Mouse (Mus musculus) embryonic facial prominence, embryonic 10.5 days (tissue): ENCODE measurements around the gene Gm5148. TPM values are rescaled to one million over a fixed set of nuclear protein-coding genes. Genes with fewer than 3 reads are reported as not detected.

Experiments used
- DNase-seq: peaks from one replicate; pipeline ENCODE4 v3.0.0-alpha.2; 2017; ENCODE audit warnings: low spot score
- H3K27ac ChIP-seq: fragments of 300-500 bp; sonication (generic); replicated peaks from 2 replicates; pipeline ENCODE4 v1.5.1; 2016; ENCODE audit warnings: mild to moderate bottlenecking
- H3K27me3 ChIP-seq: fragments of 300-500 bp; sonication (generic); replicated peaks from 2 replicates; pipeline ENCODE4 v1.6.1; 2016; ENCODE audit warnings: low read depth, mild to moderate bottlenecking; ENCODE audit not compliant: poor library complexity, severe bottlenecking
- H3K36me3 ChIP-seq: fragments of 300-500 bp; sonication (generic); replicated peaks from 2 replicates; pipeline ENCODE4 v1.6.1; 2016; ENCODE audit warnings: mild to moderate bottlenecking, moderate library complexity
- H3K4me1 ChIP-seq: fragments of 300-500 bp; sonication (generic); 2 replicates; pipeline ENCODE4 v1.6.1; 2016
- H3K4me3 ChIP-seq: fragments of 300-500 bp; sonication (generic); 2 replicates; pipeline ENCODE4 v1.5.1; 2016; ENCODE audit warnings: mild to moderate bottlenecking, moderate library complexity
- H3K9me3 ChIP-seq: fragments of 300-500 bp; sonication (generic); 2 replicates; pipeline ENCODE4 v1.6.1; 2016; ENCODE audit warnings: mild to moderate bottlenecking
- WGBS: fragments of 180-500 bp; shearing (Covaris S2); methylation state at CpG from one replicate; pipeline ENCODE4 v1.1.7; 2016; 5-methylcytosine and 5-hydroxymethylcytosine counted together
- polyA plus RNA-seq: library from polyadenylated mRNA; unstranded; fragments of >200 nt; fragmentation: Nextera tagmentation; extraction: Ambion mirVana; gene quantifications from 2 replicates; pipeline ENCODE4 v1.2.1, GENCODE M21; 2016

Gm5148 gene
- polyA plus RNA-seq, 1 experiment from 2014 or later, result 4.1 TPM

DNA sequence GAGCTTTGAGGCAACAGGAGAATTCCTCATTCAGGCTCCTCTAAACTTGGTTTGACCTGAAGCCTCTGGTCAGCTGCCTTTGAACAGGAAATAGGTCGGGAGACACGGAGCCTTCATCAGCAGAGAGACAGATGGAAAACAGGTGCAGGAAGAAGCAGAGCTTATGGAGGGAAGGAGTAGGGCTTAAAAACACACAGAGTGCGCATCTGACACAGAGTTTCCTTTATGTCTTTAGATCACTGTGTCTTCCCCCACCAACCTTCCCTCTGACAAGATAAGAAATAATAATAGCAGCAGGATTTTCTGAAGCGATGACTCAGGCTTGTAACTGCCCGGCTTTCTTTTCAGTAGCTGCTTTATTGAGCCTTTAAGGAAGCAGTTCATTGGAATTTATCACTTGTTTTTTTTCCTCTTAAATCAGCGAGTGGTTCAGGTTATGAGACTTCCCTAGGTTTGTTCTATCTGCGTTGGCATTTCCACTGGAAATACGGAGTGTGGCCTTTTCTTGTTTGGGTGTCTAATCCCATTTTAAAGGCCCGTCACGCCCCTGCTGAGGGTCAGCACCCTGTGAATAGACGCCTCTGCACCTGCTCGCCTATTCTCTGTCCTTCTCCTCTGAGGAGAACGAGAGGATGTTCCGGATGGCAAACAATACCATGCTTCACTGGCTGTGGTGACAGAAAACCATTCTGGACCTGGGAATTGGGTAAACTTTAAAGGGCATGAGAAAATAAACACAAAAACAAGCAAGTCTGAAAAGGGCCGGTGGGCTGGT lies 51.8 kb downstream of the Gm5148 start:
- DNase-seq, result no peak
- H3K4me1 ChIP-seq, result peaks cover 35% of the 10 kb centered on the region
- H3K9me3 ChIP-seq, result peaks cover 15% of the 10 kb centered on the region
- H3K4me3 ChIP-seq, result no peak overlapping the region
- peaks cover 13% of the 10 kb centered on the region for H3K36me3 ChIP-seq
- 18% methylated on average over 15 of the region's 15 CpGs for WGBS
- H3K27me3 ChIP-seq, result peaks cover 51% of the 10 kb centered on the region
- peak overlapping the region; percentile 30; the same call in 1 of the 2 replicates for H3K27ac ChIP-seq

DNA sequence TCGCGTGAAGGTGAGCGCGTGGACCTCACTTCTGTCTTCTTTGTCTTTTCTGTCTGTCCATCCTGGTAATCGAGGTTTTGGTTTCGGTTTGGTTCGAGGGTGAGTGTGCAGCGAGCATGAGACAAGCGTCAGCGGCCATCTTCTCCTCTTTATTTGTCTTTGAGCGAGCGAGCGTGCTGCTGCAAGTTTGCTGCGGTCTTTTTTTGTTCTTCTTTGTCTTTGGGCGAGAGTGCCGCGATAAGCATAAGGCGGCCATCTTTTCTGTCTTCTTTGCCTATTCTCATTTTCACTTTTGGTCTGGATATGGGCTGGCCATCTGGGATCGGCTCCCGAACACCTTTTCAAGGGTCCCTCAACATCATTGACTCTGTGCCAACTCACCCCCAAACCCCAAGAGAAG lies 55.2 kb downstream of the Gm5148 start:
- 96% methylated on average over 20 of the region's 20 CpGs for WGBS
- DNase-seq, result no peak
- Histone ChIP-seq H3K4me3 (no peak overlapping the region), H3K27me3 (peaks cover 36% of the 10 kb centered on the region; the same call in 1 of the 2 replicates), H3K9me3 (peaks cover 17% of the 10 kb centered on the region), H3K4me1 (peaks cover 49% of the 10 kb centered on the region), H3K36me3 (peaks cover 13% of the 10 kb centered on the region), H3K27ac (no peak overlapping the region)

DNA sequence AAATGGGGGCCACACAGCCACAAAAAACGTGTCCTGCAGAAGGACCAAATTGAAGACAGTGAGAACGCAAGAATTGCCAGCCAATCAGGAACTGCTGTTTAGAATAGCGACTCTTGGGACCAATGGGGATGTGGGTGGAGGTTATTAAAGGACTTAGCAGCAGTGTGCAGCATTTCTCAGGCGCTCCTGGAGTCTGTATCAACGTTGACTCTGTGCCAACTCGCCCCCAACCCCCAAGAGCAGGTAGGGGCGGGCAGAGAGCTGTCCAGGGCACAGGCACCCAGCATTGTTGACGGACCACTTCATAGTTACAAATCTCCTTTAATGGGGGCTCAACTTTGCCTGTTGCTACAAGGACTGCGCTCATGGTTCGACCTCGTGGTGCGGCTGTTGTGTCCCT lies 55.6 kb downstream of the Gm5148 start:
- Histone ChIP-seq H3K4me3 (no peak overlapping the region), H3K27me3 (peaks cover 32% of the 10 kb centered on the region; the same call in 1 of the 2 replicates), H3K36me3 (peaks cover 13% of the 10 kb centered on the region), H3K9me3 (peaks cover 17% of the 10 kb centered on the region), H3K4me1 (peaks cover 44% of the 10 kb centered on the region), H3K27ac (0 out of 2 replicates have a peak overlapping the region, but pooled peaks have one; percentile 10)
- no peak for DNase-seq
- WGBS, result 90% methylated on average over 12 of the region's 12 CpGs

DNA sequence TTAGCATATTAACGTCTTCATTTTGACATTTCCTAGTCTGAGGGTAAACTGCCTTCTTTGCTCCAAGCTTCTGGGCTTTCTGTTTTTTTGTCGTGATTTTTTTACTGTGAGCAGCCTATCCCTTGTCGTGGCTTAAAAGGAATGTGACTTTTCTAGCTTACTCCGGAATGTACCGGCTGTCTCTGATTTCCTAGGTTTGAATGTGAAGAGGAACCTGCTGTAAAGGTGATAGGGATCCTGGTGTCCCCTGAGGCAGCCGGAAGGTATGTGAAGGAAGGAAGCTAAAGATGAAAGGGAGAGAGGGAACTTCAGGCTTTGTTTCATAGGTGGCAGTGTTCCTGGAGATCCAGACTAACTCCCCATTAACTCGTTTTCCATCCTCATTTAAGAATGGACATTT lies 56.6 kb downstream of the Gm5148 start:
- H3K9me3 ChIP-seq, result peaks cover 17% of the 10 kb centered on the region
- peaks cover 35% of the 10 kb centered on the region for H3K4me1 ChIP-seq
- peaks cover 26% of the 10 kb centered on the region; the same call in 1 of the 2 replicates for H3K27me3 ChIP-seq
- H3K36me3 ChIP-seq, result peaks cover 13% of the 10 kb centered on the region
- WGBS, result 36% methylated on average over 7 of the region's 7 CpGs
- no peak overlapping the region for H3K4me3 ChIP-seq
- peak; percentile 35 for DNase-seq
- H3K27ac ChIP-seq, result peak overlapping the region; percentile 44; the same call in 1 of the 2 replicates

DNA sequence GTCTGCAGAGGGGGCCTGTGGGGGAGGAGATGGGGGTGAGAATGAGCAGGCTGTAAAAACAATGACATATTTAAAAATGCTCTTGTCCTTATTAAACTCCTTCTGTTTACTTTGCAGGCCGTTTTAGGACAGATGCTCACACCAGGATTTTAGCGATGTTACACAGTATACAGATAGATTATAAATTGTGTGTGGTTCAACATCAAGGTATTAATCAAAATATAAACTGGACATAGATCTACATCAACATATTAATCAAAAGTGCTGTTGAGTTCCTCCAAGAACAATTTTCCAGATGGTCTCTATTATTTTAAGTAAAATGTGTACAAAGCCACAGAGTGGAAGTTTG lies 57.2 kb downstream of the Gm5148 start:
- Histone ChIP-seq H3K27me3 (peaks cover 27% of the 10 kb centered on the region; the same call in 1 of the 2 replicates), H3K9me3 (peaks cover 17% of the 10 kb centered on the region), H3K27ac (peak overlapping the region; percentile 70), H3K36me3 (peaks cover 13% of the 10 kb centered on the region), H3K4me3 (no peak overlapping the region), H3K4me1 (peaks cover 29% of the 10 kb centered on the region)
- 24% methylated on average over 2 of the region's 2 CpGs for WGBS
- no peak for DNase-seq

DNA sequence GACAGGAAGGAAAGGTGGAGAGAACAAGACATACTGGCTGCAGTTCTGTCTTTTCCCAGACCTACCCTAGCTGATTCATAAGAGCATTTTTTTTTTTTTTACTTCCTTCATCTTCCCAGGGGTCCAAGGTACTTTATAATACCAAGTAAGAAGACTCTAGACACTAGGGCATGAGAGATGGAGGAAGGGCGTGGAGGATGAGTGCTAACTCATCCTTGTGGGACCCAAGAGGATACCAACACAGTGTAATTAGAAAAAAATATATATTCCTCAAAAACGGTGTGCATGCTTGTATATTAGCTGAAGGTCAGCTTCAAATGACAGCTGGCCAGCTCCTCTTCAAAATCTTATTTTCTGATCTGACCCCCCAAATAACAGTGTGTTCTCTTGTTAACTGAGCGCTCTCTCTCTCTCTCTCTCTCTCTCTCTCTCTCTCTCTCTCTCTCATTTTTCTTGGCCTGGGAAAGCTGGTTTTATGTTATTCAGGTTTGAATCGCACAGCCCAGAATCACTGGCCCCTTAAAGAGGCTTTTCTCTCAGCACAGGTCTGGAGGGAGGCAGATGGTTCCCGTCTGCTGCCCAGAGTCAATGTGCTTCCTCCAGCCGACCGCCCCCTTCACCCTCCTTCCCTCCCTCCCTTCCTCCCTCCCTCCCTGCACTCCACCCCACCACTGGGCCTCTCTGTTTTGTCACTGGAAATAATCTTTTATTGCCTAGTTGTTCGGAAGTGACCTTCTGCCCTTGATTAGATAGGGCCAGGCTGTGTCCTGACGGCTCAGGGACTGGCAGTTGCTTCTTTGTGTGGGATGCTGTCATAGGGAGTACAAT lies 57.8 kb downstream of the Gm5148 start:
- Histone ChIP-seq H3K4me3 (peak overlapping the region; percentile 25; the same call in 1 of the 2 replicates), H3K36me3 (peaks cover 13% of the 10 kb centered on the region), H3K9me3 (peaks cover 17% of the 10 kb centered on the region), H3K27ac (peak overlapping the region; percentile 70), H3K27me3 (peaks cover 27% of the 10 kb centered on the region; the same call in 1 of the 2 replicates), H3K4me1 (peaks cover 25% of the 10 kb centered on the region)
- peak; percentile 76 for DNase-seq
- 12% methylated on average over 9 of the region's 9 CpGs for WGBS

Other genes with a start within 250 kb of the Gm5148 start
- gene Spry1, start 84.5 kb downstream of the Gm5148 start, polyA plus RNA-seq, result 17.9 and 18.4 TPM in 2 replicates